In the genomic region with DNA sequence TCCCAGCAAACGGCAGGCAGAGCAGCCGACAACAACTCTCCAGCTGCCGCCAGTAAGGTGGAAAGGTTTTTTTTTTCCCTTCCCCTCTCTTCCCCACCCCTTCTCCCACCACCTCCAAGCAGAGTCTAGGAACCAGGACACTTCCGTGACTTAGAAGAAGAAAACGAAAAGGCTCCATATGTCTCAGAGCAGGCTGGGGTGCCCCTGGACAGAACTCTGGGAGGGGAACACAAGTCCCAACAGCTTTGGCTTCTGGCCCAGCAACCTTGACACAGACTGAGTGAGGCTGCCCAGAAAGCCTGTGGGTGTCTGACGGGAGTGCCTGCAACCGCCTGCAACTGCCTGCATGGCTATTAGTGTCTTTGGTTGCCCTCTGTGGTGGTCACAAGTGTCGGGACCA, we compare ENCODE assay signal across 8 mouse cellular contexts.
DNase-seq lines count a peak whose midpoint lies in the region; ATAC-seq and TF ChIP-seq lines count a peak whose summit lies in the region.

No protein-coding gene starts in this region.

- no peak overlapping the region for H3K4me3 ChIP-seq in forebrain, postnatal 0 days (ENCODE audit: low read depth, low read length)
- no peak overlapping the region for H3K4me3 ChIP-seq in hindbrain, embryonic 11.5 days (ENCODE audit: low read depth, low read length)
- H3K4me3 ChIP-seq in limb, embryonic 12.5 days (replicated peaks) = no peak overlapping the region
- no peak overlapping the region for H3K4me3 ChIP-seq in thymus, adult 2 months (ENCODE audit: control insufficient read depth, insufficient read depth, low read length)

- H3K4me1 ChIP-seq in forebrain, postnatal 0 days (ENCODE audit: insufficient read depth) = no peaks in the 10 kb centered on the region
- H3K4me1 ChIP-seq in hindbrain, embryonic 11.5 days (replicated peaks; ENCODE audit: control insufficient read depth, insufficient read depth, low read length) = no peaks in the 10 kb centered on the region; the same call in 1 of the 2 replicates
- H3K4me1 ChIP-seq in limb, embryonic 12.5 days (replicated peaks) = peaks cover 57% of the 10 kb centered on the region
- H3K4me1 ChIP-seq in thymus, adult 2 months (replicated peaks; ENCODE audit: control insufficient read depth, insufficient read depth, low read length) = peaks cover 12% of the 10 kb centered on the region

- H3K4me2 ChIP-seq in forebrain, postnatal 0 days (ENCODE audit: low read depth) = no peak overlapping the region
- H3K4me2 ChIP-seq in hindbrain, embryonic 11.5 days (replicated peaks; ENCODE audit: low read depth, low read length) = no peak overlapping the region
- H3K4me2 ChIP-seq in limb, embryonic 12.5 days = peak overlapping the region; percentile 42

- DNase-seq in ovary, adult 18-20 months (ENCODE audit: low spot score) = peak; percentile 80
- no peak for DNase-seq in ovary, postnatal 10 days (ENCODE audit: low spot score)
- peak; percentile 60 for DNase-seq in forebrain, postnatal 0 days
- DNase-seq in hindbrain, embryonic 11.5 days (ENCODE audit: low spot score) = no peak
- peak; percentile 64 for DNase-seq in ovary, postnatal 14 days (ENCODE audit: low spot score)
- DNase-seq in thymus, adult 2 months = no peak
- no peak for DNase-seq in layer of hippocampus, adult 8-10 months (ENCODE audit: low spot score in 2 of 2)

- H3K27ac ChIP-seq in forebrain, postnatal 0 days (ENCODE audit: low read depth, low read length) = peak overlapping the region; percentile 42
- peak overlapping the region; percentile 7; the same call in 1 of the 2 replicates for H3K27ac ChIP-seq in hindbrain, embryonic 11.5 days (ENCODE audit: low read depth, low read length)
- H3K27ac ChIP-seq in limb, embryonic 12.5 days = peak overlapping the region; percentile 95
- H3K27ac ChIP-seq in thymus, adult 2 months (ENCODE audit: control insufficient read depth, insufficient read depth, low read length) = no peak overlapping the region

- TF ChIP-seq POLR2A in thymus, adult 2 months (IDR thresholded peaks at IDR 0.05; ENCODE audit: control insufficient read depth, extremely low read depth, insufficient read depth, low read length, poor library complexity) = no peak

- H3K9me3 ChIP-seq in forebrain, postnatal 0 days (ENCODE audit: low read length) = no peaks in the 10 kb centered on the region
- H3K9me3 ChIP-seq in hindbrain, embryonic 11.5 days (ENCODE audit: control insufficient read depth, low read length) = no peaks in the 10 kb centered on the region
- H3K9me3 ChIP-seq in limb, embryonic 12.5 days = no peaks in the 10 kb centered on the region

- WGBS in forebrain, postnatal 0 days = 26% methylated on average over 8 of the region's 8 CpGs
- WGBS in hindbrain, embryonic 11.5 days = 50% methylated on average over 8 of the region's 8 CpGs
- 21% methylated on average over 8 of the region's 8 CpGs for WGBS in limb, embryonic 12.5 days
- 89% methylated on average over 8 of the region's 8 CpGs for WGBS in thymus, adult 2 months

- no peaks in the 10 kb centered on the region for H3K27me3 ChIP-seq in forebrain, postnatal 0 days (ENCODE audit: insufficient read depth, low read length)
- H3K27me3 ChIP-seq in hindbrain, embryonic 11.5 days (ENCODE audit: control insufficient read depth, insufficient read depth, low read length) = no peaks in the 10 kb centered on the region
- H3K27me3 ChIP-seq in limb, embryonic 12.5 days = no peaks in the 10 kb centered on the region
- H3K27me3 ChIP-seq in thymus, adult 2 months (ENCODE audit: control insufficient read depth, insufficient read depth, low read length) = no peaks in the 10 kb centered on the region

- H3K9ac ChIP-seq in forebrain, postnatal 0 days = no peak overlapping the region
- no peak overlapping the region for H3K9ac ChIP-seq in hindbrain, embryonic 11.5 days (ENCODE audit: low read depth, low read length)
- H3K9ac ChIP-seq in limb, embryonic 12.5 days (replicated peaks) = no peak overlapping the region

- no peak for TF ChIP-seq CTCF in forebrain, postnatal 0 days (IDR thresholded peaks at IDR 0.05; ENCODE audit: low read depth)
- TF ChIP-seq CTCF in thymus, adult 2 months (IDR thresholded peaks at IDR 0.05; ENCODE audit: borderline replicate concordance, control insufficient read depth, extremely low read depth, insufficient read depth, low read length, poor library complexity) = no peak

- no peaks in the 10 kb centered on the region for H3K36me3 ChIP-seq in forebrain, postnatal 0 days (ENCODE audit: insufficient read depth)
- no peaks in the 10 kb centered on the region for H3K36me3 ChIP-seq in hindbrain, embryonic 11.5 days (ENCODE audit: control insufficient read depth, insufficient read depth, low read length)
- H3K36me3 ChIP-seq in limb, embryonic 12.5 days = peaks cover 30% of the 10 kb centered on the region; the same call in 1 of the 2 replicates
- H3K36me3 ChIP-seq in thymus, adult 2 months (ENCODE audit: control insufficient read depth, insufficient read depth, low read length) = no peaks in the 10 kb centered on the region

- no peak; the same call in 1 of the 2 replicates for ATAC-seq in forebrain, postnatal 0 days
- ATAC-seq in hindbrain, embryonic 11.5 days (ENCODE audit: low FRiP score) = no peak
- ATAC-seq in limb, embryonic 12.5 days (ENCODE audit: insufficient number of reproducible peaks, insufficient read depth, low FRiP score, low TSS enrichment, low read depth) = no peak

Comparison
In these comparisons a context has a peak if more than half of its experiments do, and no peak if none do; other contexts are left out.
1. DNase-seq: peak in ovary, adult 18-20 months (single experiment), forebrain, postnatal 0 days (single experiment) and ovary, postnatal 14 days (single experiment); none in ovary, postnatal 10 days (single experiment), hindbrain, embryonic 11.5 days (single experiment), thymus, adult 2 months (single experiment) and layer of hippocampus, adult 8-10 months (0 of 2).